Mouse (Mus musculus): ENCODE data around the gene Ces2e. TPM values are rescaled to one million over a fixed set of nuclear protein-coding genes. Genes with fewer than 3 reads are reported as not detected.
"Not testable (repeated sequence)": the region's sequence is repeated elsewhere in the genome, so short reads cannot be mapped to it uniquely, and the experiment has no call there.

Gene Ces2e
- not detected in 2 replicates for total RNA-seq (2015)
- total RNA-seq (2017): not detected in 2 replicates

DNA sequence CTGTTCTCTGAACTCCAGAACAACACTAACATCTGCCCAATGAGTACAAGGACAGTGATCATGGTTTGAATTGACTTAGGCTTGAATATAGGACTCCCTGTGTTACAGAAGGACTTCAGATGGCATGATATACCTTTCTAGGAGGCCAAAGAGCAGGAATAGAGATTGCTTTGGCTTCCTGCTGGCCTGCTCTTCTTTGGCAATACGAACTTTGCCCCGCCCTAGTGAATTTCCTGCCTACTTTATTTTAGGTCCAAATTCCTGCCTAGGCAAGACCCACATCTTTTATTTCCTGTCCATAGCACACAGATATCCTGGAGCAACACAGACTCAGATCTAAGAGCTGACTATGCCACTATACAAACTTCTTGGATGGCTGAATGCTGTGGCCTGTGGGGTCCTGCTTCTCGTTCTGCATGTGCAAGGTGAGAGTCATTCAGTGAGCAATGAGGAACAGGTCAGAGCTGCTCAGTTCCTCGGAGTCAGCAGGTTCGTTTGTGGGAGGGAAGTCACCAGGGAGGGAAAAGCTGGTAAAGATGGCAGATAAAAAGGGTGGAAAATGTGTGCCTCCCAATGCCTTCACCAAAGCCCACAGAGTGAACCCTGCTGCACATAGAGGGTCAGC, at the start of gene Ces2e:
Gene Ces2e (plus strand): TSS at position 289 of the 625 bp plus-strand sequence.
- ATAC-seq (replicated peaks; ENCODE audit: poor library complexity): no peak

DNA sequence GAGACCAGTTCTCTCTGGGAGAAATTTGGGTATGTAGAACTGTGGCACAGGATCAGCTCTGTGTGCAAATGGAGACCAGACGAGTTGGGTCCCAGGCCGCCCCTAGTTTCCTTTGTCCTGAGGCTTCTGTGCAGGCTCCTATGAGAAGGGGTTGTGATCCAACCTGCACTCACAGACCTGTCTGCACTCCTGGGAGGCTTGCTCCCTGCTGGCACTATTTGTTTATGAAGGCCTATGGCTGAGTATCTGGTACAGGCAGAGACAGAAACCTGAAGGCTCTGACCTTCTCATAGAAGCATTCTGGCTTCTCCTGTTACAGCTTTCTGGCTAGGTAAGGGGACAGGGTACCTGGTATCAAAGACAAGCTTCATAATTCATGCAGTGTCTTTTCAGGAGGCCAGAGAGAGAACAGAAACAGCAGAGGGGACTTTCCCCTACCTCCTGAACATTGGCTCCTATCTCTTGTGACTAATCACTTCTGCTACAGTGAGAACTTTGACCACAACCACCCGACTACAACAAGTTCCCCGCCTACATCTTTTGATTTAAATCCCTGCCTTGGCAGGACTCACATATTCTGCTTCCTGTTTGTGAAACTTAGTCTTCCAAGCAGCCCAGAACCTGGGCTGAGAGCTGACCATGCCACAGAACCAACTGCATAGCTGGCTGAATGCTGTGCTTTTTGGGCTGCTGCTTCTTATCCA, 39.7 kb upstream of the Ces2e start:
- ATAC-seq (replicated peaks; ENCODE audit: poor library complexity): peak; percentile 81

DNA sequence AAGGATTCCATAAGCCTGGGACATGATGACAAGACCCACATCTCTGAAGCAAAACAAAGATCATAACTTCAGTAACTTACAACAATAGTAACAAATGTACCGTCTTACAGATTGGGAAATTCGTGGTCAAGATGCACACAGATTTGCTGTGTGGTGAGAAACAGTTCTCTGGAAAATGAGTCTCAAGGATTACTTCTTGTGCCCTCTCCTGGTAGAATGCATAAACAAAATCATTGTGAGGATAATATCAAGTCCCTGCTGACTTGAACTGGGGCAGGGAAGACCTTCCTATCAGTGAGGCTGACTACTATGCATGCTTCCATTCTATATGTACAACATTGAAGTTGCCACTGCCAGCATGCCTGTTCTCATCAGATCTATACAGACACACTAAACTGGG, 24.3 kb upstream of the Ces2e start:
- ATAC-seq (replicated peaks; ENCODE audit: poor library complexity): no peak

DNA sequence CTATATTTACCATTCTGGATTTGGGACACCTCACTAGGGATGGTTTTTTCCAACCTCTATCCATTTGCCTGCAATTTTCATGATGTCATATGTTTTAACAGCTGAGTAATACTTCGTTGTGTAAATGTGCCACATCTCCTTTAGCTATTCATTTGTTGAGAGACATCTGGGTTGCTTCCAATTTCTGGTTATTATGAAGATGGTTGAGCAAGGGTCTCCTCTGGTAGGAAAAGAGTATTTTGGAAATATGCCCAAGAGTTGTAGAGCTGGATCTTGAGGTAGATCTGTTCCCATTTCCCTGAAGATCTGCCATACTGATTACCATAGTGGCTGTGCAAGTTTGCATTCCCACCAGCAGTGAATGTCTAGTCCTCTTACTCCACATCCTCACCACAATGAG, 18.9 kb upstream of the Ces2e start:
- ATAC-seq (replicated peaks; ENCODE audit: poor library complexity): no peak

DNA sequence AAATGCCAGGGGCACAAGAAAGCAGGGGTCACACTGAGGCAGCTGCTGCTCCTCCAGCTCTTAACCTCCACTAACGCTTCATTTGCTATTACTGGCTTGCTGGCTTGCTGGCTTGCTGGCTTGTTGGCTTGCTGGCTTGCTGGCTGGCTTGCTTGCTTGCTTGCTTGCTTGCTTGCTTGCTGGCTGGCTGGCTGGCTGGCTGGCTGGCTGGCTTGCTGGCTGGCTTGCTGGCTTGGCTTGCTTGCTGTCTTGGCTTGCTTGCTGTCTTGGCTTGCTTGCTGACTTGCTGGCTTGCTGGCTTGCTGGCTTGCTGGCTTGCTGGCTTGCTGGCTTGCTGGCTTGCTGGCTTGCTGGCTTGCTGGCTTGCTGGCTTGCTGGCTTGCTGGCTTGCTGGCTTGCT, 17.0 kb upstream of the Ces2e start:
- not testable (repeated sequence) for ATAC-seq (replicated peaks; ENCODE audit: poor library complexity)

DNA sequence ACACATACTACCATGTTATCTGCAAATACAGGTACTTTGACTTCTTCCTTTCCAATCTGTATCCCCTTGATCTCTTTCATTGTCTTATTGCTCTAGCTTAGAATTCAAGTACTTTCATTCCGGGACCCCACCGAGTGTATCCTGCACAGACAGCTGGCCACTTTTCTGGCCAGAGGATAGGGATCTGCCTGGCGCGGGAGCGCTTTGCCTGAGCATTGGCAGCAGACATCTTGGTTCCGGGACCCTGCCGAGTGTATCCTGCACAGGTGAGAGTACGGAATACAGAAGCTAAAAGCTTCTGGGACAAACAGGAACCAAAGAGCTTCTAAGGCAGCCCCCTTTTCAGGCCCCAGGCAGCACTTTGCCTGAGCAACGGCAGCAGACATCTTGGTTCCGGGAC, 16.4 kb upstream of the Ces2e start:
- ATAC-seq (replicated peaks; ENCODE audit: poor library complexity): not testable (repeated sequence)

DNA sequence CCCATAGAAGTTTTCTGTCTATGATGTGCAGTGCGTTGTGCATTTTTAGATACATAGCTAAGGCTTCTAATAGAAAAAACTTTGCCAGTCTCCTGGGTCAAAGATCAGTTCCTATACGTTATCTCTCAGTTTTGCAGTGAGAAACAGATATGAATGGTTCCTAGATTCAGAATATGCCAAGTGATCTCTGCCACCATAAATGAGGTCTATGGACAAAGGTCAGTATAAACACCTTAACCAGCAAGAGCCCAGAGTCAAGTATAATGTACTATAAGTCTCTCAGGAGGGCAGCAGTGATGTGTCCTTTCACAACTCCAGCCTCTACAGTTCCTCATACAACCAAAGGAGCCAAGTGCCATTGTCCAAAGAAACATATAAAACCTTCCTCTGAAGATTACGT, 1.2 kb downstream of the Ces2e start:
- ATAC-seq (replicated peaks; ENCODE audit: poor library complexity): no peak

DNA sequence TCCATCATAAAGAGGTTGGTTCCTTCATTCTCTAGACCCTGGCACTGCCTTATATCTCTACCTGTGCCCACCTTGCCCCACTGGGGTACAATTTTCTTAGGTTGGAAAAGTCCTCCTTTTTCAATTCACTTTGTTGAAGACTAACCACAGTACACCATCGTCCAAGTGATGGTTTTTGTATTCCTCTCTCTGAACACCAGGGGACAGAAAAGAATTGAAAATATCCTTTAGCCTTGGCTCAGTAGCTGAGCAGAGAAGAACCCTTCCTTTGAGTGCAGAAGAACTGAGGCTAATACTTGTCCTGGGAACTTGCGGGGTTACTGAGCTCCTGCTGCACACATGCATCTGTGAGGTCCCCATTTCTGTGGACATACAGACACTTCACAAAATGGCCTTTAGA, 18.6 kb downstream of the Ces2e start:
- ATAC-seq (replicated peaks; ENCODE audit: poor library complexity): no peak

DNA sequence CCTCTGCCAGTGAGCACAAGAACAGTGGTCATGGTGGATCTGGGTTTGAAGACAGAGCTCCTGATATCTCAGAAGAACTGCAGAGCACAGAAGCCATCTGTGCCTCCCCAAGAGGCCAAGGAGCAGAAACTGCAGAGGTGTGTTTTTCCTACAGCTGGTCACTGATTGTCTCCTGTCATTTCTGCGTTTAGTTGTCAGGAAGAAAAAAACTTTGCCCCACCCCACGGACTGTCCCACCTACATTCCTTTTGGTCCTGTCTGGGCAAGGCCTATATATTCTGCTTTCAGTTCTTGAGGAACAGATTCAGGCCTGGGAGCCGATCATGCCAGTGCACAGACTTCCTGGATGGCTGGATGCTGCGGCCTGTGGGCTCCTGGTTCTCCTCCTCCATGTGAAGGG, 21.0 kb downstream of the Ces2e start, which contains the start of gene Ces2f:
Gene Ces2f (plus strand): TSS at position 301 of the 400 bp plus-strand sequence.
- no peak for ATAC-seq (replicated peaks; ENCODE audit: poor library complexity)

DNA sequence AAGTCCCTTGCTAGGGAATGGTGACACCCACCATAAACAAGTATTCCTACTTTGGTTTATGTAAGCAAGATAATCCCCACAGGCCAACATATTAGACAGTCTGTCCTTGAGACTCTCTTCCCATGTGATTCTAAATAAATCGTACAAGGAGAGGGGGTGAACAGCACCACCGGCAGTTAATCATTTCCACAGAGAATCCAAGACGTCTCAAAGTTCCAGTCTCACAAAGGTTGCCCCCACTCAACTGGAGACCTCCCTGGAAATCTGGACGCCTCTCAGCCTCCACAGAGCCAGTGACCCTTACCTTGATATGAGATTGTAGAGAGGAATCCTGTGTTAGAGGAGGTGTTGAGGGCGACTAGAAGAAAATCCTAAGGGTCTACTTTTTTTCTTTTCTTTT, 23.0 kb downstream of the Ces2e start:
- ATAC-seq (replicated peaks; ENCODE audit: poor library complexity): no peak

DNA sequence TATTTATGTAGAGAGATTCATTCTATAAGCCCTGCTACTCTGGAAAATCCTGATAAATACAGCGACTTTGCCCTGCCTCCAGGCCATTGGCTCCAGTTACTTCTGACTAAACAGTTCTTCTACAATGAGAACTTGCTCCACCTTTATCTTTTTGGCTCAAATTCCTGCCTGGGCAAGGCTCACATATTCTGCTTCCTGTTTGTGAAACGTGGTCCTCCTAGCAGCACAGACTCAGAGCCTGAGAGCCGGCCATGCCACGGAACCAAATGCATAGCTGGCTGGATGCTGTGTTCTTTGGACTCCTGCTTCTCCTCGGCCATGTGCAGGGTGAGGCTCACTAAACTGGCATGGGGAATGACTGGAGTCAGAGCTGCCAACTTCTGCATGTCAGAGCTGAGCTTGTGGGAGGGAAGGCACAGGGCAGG, 35.5 kb downstream of the Ces2e start, which contains the start of gene Ces2g:
Gene Ces2g (plus strand): TSS at position 182 of the 425 bp plus-strand sequence.
- peak; percentile 85 for ATAC-seq (replicated peaks; ENCODE audit: poor library complexity)

DNA sequence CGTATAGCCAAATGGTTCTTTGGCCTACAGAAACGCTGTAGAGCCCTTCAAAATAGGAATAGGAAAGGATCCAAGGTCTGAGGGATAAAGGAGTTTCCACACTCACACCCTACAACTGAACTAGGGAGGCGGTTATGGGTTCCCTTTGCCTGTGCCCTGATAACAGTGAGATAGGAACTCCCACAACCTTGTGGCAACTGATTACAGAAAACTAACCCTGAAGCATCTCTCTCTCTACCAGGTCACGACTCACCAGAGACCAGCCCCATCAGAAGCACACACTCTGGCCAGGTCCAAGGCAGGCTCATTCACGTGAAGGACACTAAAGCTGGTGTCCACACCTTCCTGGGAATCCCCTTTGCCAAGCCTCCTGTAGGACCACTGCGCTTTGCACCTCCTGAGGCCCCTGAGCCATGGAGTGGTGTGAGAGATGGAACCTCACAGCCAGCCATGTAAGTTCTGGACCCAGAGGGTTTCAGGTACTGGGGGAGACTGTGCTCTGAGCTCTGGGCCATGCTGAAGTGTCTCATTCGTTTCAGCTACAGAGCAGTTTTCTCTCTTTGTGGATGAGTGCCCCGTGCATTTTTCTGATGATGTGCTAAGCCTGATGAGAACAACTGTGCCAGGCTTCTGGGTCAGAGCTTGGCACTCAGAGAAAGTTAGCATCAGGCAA, 36.3 kb downstream of the Ces2e start:
- ATAC-seq (replicated peaks; ENCODE audit: poor library complexity): peak; percentile 87

DNA sequence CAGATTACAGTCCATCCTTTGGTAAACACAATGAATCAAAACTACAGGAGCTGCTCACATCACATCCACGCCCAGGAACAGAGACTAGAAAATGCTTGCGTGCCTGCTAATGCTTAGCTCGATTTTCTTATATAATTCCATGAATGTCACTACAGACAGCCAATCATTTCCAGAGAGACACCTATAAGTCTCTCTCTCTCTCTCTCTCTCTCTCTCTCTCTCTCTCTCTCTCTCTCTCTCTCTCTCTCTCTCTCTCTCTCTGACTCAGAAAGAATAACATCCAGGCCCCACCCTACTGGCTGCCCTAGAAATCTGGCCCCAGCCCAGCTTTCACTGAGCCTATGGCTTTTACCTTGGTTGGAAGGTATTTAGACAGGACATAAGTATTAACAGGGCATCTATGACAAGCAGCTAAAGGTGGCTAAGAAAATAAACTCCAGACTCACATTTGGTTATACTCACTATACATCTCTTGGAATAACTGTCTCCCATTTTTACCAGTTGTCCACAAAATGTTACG, 37.4 kb downstream of the Ces2e start:
- no peak for ATAC-seq (replicated peaks; ENCODE audit: poor library complexity)

DNA sequence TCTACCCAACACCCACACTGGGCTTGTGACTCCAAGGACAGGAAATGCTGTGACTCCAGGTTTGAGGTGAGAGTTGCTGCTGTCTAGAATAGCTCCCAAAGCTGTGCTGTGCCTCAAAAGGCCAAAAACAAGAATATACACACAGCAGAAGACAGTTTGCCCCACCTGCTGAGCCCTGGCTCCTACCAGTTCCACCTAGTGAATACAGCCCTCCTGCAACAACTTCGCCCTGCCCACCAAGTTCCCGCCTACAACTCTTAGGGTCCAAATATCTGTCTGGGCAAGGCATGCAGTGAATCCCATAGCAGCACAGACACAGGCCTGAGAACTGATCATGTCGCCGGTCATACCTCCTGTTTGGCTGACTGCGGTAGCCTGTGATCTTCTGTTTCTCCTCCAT, 58.1 kb downstream of the Ces2e start:
- ATAC-seq (replicated peaks; ENCODE audit: poor library complexity): no peak

Other genes starting within 250 kb of the Ces2e start
- gene Ces2a, start 192.3 kb upstream of the Ces2e start, total RNA-seq (2015): not detected in 2 replicates
- not detected in 2 replicates for gene Ces2a, start 192.3 kb upstream of the Ces2e start, total RNA-seq (2017)
- not detected in 2 replicates for gene Ces2b, start 94.7 kb upstream of the Ces2e start, total RNA-seq (2015)
- 0.20 and 0.21 TPM in 2 replicates for gene Ces2b, start 94.7 kb upstream of the Ces2e start, total RNA-seq (2017)
- gene Ces2c, start 79.2 kb upstream of the Ces2e start, total RNA-seq (2015): not detected in 2 replicates
- gene Ces2c, start 79.2 kb upstream of the Ces2e start, total RNA-seq (2017): not detected in 2 replicates
- gene Ces2f, start 21.1 kb downstream of the Ces2e start, total RNA-seq (2015): not detected in 2 replicates
- not detected in 2 replicates for gene Ces2f, start 21.1 kb downstream of the Ces2e start, total RNA-seq (2017)
- gene Ces2g, start 35.5 kb downstream of the Ces2e start, total RNA-seq (2015): 36.2 and 75.8 TPM in 2 replicates
- gene Ces2g, start 35.5 kb downstream of the Ces2e start, total RNA-seq (2017): 6.1 and 14.2 TPM in 2 replicates
- not detected in 2 replicates for gene Ces2h, start 74.6 kb downstream of the Ces2e start, total RNA-seq (2015)
- gene Ces2h, start 74.6 kb downstream of the Ces2e start, total RNA-seq (2017): not detected in 2 replicates
- not detected in 2 replicates for gene Ces3a, start 122.3 kb downstream of the Ces2e start, total RNA-seq (2015)
- not detected in 2 replicates for gene Ces3a, start 122.3 kb downstream of the Ces2e start, total RNA-seq (2017)
- not detected in 2 replicates for gene Ces3b, start 157.5 kb downstream of the Ces2e start, total RNA-seq (2015)
- not detected in 2 replicates for gene Ces3b, start 157.5 kb downstream of the Ces2e start, total RNA-seq (2017)
- gene Ces4a, start 205.5 kb downstream of the Ces2e start, total RNA-seq (2015): not detected in 2 replicates
- gene Ces4a, start 205.5 kb downstream of the Ces2e start, total RNA-seq (2017): not detected in 2 replicates
- gene Cbfb, start 244.4 kb downstream of the Ces2e start, total RNA-seq (2015): 146 and 152 TPM in 2 replicates
- gene Cbfb, start 244.4 kb downstream of the Ces2e start, total RNA-seq (2017): 157 and 178 TPM in 2 replicates